Mouse (Mus musculus) limb, embryonic 14.5 days (tissue): Measurements from ENCODE around the gene Wdhd1. TPM values are rescaled to one million over a fixed set of nuclear protein-coding genes. Genes with fewer than 3 reads are reported as not detected.
"Not testable (repeated sequence)": the region's sequence is repeated elsewhere in the genome, so short reads cannot be mapped to it uniquely, and the experiment has no call there.

ENCODE experiments used
- ATAC-seq: fragments of 200-750 bp; cut with Nextera tagmentation; 2 replicates; pipeline ENCODE4 v1.8.0; 2017; ENCODE audit warnings: low read depth, moderate number of reproducible peaks, moderate TSS enrichment; ENCODE audit not compliant: low FRiP score
- DNase-seq: peaks from one replicate; pipeline ENCODE4 v3.0.0-alpha.2; 2015; ENCODE audit warnings: low spot score
- H3K27ac ChIP-seq: fragments of 300-500 bp; sonication (generic); replicated peaks from 2 replicates; pipeline ENCODE4 v1.5.1; 2014; ENCODE audit warnings: low read depth, mild to moderate bottlenecking, low read length, moderate library complexity, mixed read lengths
- H3K27me3 ChIP-seq: fragments of 300-500 bp; sonication (generic); 2 replicates; pipeline ENCODE4 v1.6.1; 2014; ENCODE audit warnings: low read length, mixed read lengths; ENCODE audit not compliant: control insufficient read depth, insufficient read depth
- H3K36me3 ChIP-seq: fragments of 300-500 bp; sonication (generic); 2 replicates; pipeline ENCODE4 v1.6.1; 2014; ENCODE audit warnings: mild to moderate bottlenecking, low read length, moderate library complexity, mixed read lengths; ENCODE audit not compliant: control insufficient read depth, insufficient read depth
- H3K4me1 ChIP-seq: fragments of 300-500 bp; sonication (generic); 2 replicates; pipeline ENCODE4 v1.6.1; 2014; ENCODE audit warnings: antibody characterized with exemption, low read length, mixed read lengths; ENCODE audit not compliant: control insufficient read depth, insufficient read depth
- H3K4me2 ChIP-seq: fragments of 300-500 bp; sonication (generic); replicated peaks from 2 replicates; pipeline ENCODE4 v1.6.1; 2014; ENCODE audit warnings: low read depth, mild to moderate bottlenecking, low read length, moderate library complexity; ENCODE audit not compliant: severe bottlenecking
- H3K4me3 ChIP-seq: fragments of 300-500 bp; sonication (generic); replicated peaks from 2 replicates; pipeline ENCODE4 v1.5.1; 2014; ENCODE audit warnings: low read length
- H3K9ac ChIP-seq: fragments of 300-500 bp; sonication (generic); 2 replicates; pipeline ENCODE4 v1.6.1; 2014; ENCODE audit warnings: mild to moderate bottlenecking, low read depth, low read length, moderate library complexity; ENCODE audit not compliant: severe bottlenecking
- H3K9me3 ChIP-seq: fragments of 300-500 bp; sonication (generic); 2 replicates; pipeline ENCODE4 v1.6.1; 2016; ENCODE audit warnings: low read length; ENCODE audit not compliant: control insufficient read depth
- POLR2A ChIP-seq: fragments of 200-500 bp; IDR thresholded peaks from 2 replicates; pipeline ENCODE4 v1.8.0; 2012; ENCODE audit warnings: inconsistent platforms, mild to moderate bottlenecking, moderate library complexity, borderline replicate concordance; ENCODE audit not compliant: insufficient read depth, insufficient read length; ENCODE audit errors: extremely low read depth
- WGBS: fragments of 180-500 bp; shearing (Covaris S2); extraction: QIAGEN DNeasy Blood & Tissue Kit; methylation state at CpG from one replicate; pipeline ENCODE4 v1.1.7; 2014; 5-methylcytosine and 5-hydroxymethylcytosine counted together
- polyA plus RNA-seq, 2 experiments: library from polyadenylated mRNA; depleted of rRNA in 1 of 2; stranded (reverse) in 1 of 2; unstranded in 1 of 2; fragments of >200 nt; fragmentation: Nextera tagmentation in 1 of 2; extraction: Ambion mirVana in 1 of 2; gene quantifications; 2 replicates each; pipeline versions ENCODE4 v1.2.1 to v1.2.3; 2012 to 2014

Wdhd1 gene
- 22.0 and 29.6 TPM in 2 replicates for polyA plus RNA-seq (2012; rRNA removed)
- 22.9 and 26.2 TPM in 2 replicates for polyA plus RNA-seq (2014; fragmentation: Nextera tagmentation; extraction: Ambion mirVana)

- Histone ChIP-seq H3K27me3 (no peaks in the 10 kb centered on the region), H3K9ac (peak within 1 kb of the TSS; percentile 75), H3K9me3 (no peaks in the 10 kb centered on the region), H3K4me1 (peaks cover 11% of the 10 kb centered on the region), H3K36me3 (peaks cover 17% of the 10 kb centered on the region), H3K4me3 (peak within 1 kb of the TSS; percentile 67), H3K27ac (peak within 1 kb of the TSS; percentile 85), H3K4me2 (peak within 1 kb of the TSS; percentile 75)
- ATAC-seq = peak; percentile 97
- DNase-seq = peak; percentile 89
- TF ChIP-seq POLR2A = peak; percentile 84; the same call in 1 of the 2 replicates
- under 1% methylated on average over 59 of the region's 77 CpGs for WGBS
Observed at GRCm38 (mm10) chr14:47276637-47277393, at the start of gene Wdhd1, which contains the start of gene Socs4. TSS of gene Wdhd1 (minus strand) at chr14:47276857. TSS of gene Socs4 (plus strand) at chr14:47276931.

GRCm38 (mm10) chr14:47325965-47326761 is 49.5 kb upstream of the Wdhd1 start:
- no peak overlapping the region for H3K4me3 ChIP-seq
- 80% methylated on average over 9 of the region's 9 CpGs for WGBS

GRCm38 (mm10) chr14:47321581-47321980 is 44.9 kb upstream of the Wdhd1 start:
- not testable (repeated sequence) for ATAC-seq, H3K27ac ChIP-seq

More at GRCm38 (mm10) chr14:47325965-47326761, 49.5 kb upstream of the Wdhd1 start:
- H3K27me3 ChIP-seq = no peaks in the 10 kb centered on the region
- no peaks in the 10 kb centered on the region for H3K4me1 ChIP-seq
- no peak for ATAC-seq
- H3K9me3 ChIP-seq = no peaks in the 10 kb centered on the region
- no peak overlapping the region for H3K27ac ChIP-seq
- peaks cover 6% of the 10 kb centered on the region for H3K36me3 ChIP-seq
- no peak overlapping the region for H3K4me2 ChIP-seq
- DNase-seq = no peak
- TF ChIP-seq POLR2A = no peak
- no peak overlapping the region for H3K9ac ChIP-seq

GRCm38 (mm10) chr14:47319362-47319761 is 42.7 kb upstream of the Wdhd1 start:
- WGBS = 96% methylated on average over 5 of the region's 5 CpGs
- Histone ChIP-seq H3K9me3 (no peaks in the 10 kb centered on the region), H3K27ac (no peak overlapping the region), H3K36me3 (peaks cover 43% of the 10 kb centered on the region), H3K4me3 (no peak overlapping the region), H3K4me1 (no peaks in the 10 kb centered on the region), H3K27me3 (no peaks in the 10 kb centered on the region), H3K9ac (no peak overlapping the region), H3K4me2 (no peak overlapping the region)
- TF ChIP-seq POLR2A = no peak
- no peak for DNase-seq
- no peak for ATAC-seq

More at GRCm38 (mm10) chr14:47321581-47321980, 44.9 kb upstream of the Wdhd1 start:
- not testable (repeated sequence) for H3K4me2 ChIP-seq, H3K9me3 ChIP-seq, H3K4me1 ChIP-seq, H3K9ac ChIP-seq, DNase-seq, H3K4me3 ChIP-seq, H3K27me3 ChIP-seq
- H3K36me3 ChIP-seq = peaks cover 28% of the 10 kb centered on the region
- 96% methylated on average over 3 of the region's 8 CpGs for WGBS

GRCm38 (mm10) chr14:47310342-47311181 is 33.9 kb upstream of the Wdhd1 start:
- DNase-seq (no peak), ATAC-seq (no peak)
- Histone ChIP-seq H3K27me3 (no peaks in the 10 kb centered on the region), H3K4me3 (no peak overlapping the region), H3K27ac (no peak overlapping the region), H3K9ac (no peak overlapping the region), H3K4me1 (no peaks in the 10 kb centered on the region), H3K4me2 (no peak overlapping the region), H3K9me3 (no peaks in the 10 kb centered on the region), H3K36me3 (peaks cover 66% of the 10 kb centered on the region)
- WGBS = 93% methylated on average over 18 of the region's 18 CpGs
- no peak for TF ChIP-seq POLR2A
